Mouse (Mus musculus) bone marrow macrophage, adult 2 months (primary cell): ENCODE data around the gene Yy1.

Source experiments
- CTCF ChIP-seq: IDR thresholded peaks from 2 replicates; pipeline ENCODE4 v1.5.1; 2012; ENCODE audit warnings: low read depth, mild to moderate bottlenecking, low read length, moderate library complexity
- POLR2A ChIP-seq: IDR thresholded peaks from 2 replicates; pipeline ENCODE4 v1.6.1; 2012; ENCODE audit warnings: mild to moderate bottlenecking, low read depth, low read length, borderline replicate concordance

GRCm38 (mm10) chr12:108857109-108857508, 64.3 kb downstream of the Yy1 start:
- no peak for TF ChIP-seq CTCF
- no peak for TF ChIP-seq POLR2A
